Mouse (Mus musculus): ENCODE measurements at regions not wholly inside any gene's neighbourhood (a gene's known extent, or its start where the extent isn't known, plus 50 kb on each side); places are given as distances from the start of the nearest gene placed in this dataset.

GRCm38 (mm10) chr7:72972397-72972796, 402.9 kb upstream of the Rgma start:
- no peak overlapping the region for H3K4me3 ChIP-seq (replicated peaks; ENCODE audit: low read length)
- no peaks in the 10 kb centered on the region for H3K9me3 ChIP-seq (ENCODE audit: control insufficient read depth, low read length)
- no peak overlapping the region for H3K9ac ChIP-seq (replicated peaks; ENCODE audit: low read depth, low read length)
- H3K4me2 ChIP-seq (ENCODE audit: low read length), result no peak overlapping the region
- ATAC-seq, result no peak
- peaks cover 4% of the 10 kb centered on the region; the same call in 1 of the 2 replicates for H3K4me1 ChIP-seq (replicated peaks; ENCODE audit: control insufficient read depth, insufficient read depth, low read length)
- H3K36me3 ChIP-seq (ENCODE audit: control insufficient read depth, insufficient read depth), result no peaks in the 10 kb centered on the region
- WGBS, result 90% methylated on average over 7 of the region's 7 CpGs
- H3K27ac ChIP-seq (ENCODE audit: low read length), result no peak overlapping the region
- H3K27me3 ChIP-seq (replicated peaks; ENCODE audit: control insufficient read depth, insufficient read depth, low read length), result no peaks in the 10 kb centered on the region

- Histone ChIP-seq H3K4me3 (replicated peaks; ENCODE audit: low read length) (no peak overlapping the region), H3K36me3 (ENCODE audit: control insufficient read depth, insufficient read depth) (no peaks in the 10 kb centered on the region), H3K4me2 (ENCODE audit: low read length) (no peak overlapping the region), H3K27ac (ENCODE audit: low read length) (no peak overlapping the region), H3K9me3 (ENCODE audit: control insufficient read depth, low read length) (no peaks in the 10 kb centered on the region), H3K27me3 (replicated peaks; ENCODE audit: control insufficient read depth, insufficient read depth, low read length) (no peaks in the 10 kb centered on the region), H3K4me1 (replicated peaks; ENCODE audit: control insufficient read depth, insufficient read depth, low read length) (peaks cover 4% of the 10 kb centered on the region; the same call in 1 of the 2 replicates), H3K9ac (replicated peaks; ENCODE audit: low read depth, low read length) (no peak overlapping the region)
- WGBS, result 65% methylated on average over 3 of the region's 3 CpGs
- no peak for ATAC-seq
Observed at GRCm38 (mm10) chr7:72973771-72974170, 401.5 kb upstream of the Rgma start.

- H3K27me3 ChIP-seq (replicated peaks; ENCODE audit: control insufficient read depth, insufficient read depth, low read length), result no peaks in the 10 kb centered on the region
- H3K36me3 ChIP-seq (ENCODE audit: control insufficient read depth, insufficient read depth), result no peaks in the 10 kb centered on the region
- H3K27ac ChIP-seq (ENCODE audit: low read length), result no peak overlapping the region
- H3K4me3 ChIP-seq (replicated peaks; ENCODE audit: low read length), result no peak overlapping the region
- H3K4me1 ChIP-seq (replicated peaks; ENCODE audit: control insufficient read depth, insufficient read depth, low read length), result peaks cover 4% of the 10 kb centered on the region; the same call in 1 of the 2 replicates
- 91% methylated on average over 3 of the region's 3 CpGs for WGBS
- no peak overlapping the region for H3K4me2 ChIP-seq (ENCODE audit: low read length)
- H3K9ac ChIP-seq (replicated peaks; ENCODE audit: low read depth, low read length), result no peak overlapping the region
- H3K9me3 ChIP-seq (ENCODE audit: control insufficient read depth, low read length), result no peaks in the 10 kb centered on the region
- no peak for ATAC-seq
Observed at GRCm38 (mm10) chr7:72974384-72974783, 400.9 kb upstream of the Rgma start.

- Histone ChIP-seq H3K4me1 (replicated peaks; ENCODE audit: control insufficient read depth, insufficient read depth, low read length) (no peaks in the 10 kb centered on the region), H3K27me3 (replicated peaks; ENCODE audit: control insufficient read depth, insufficient read depth, low read length) (no peaks in the 10 kb centered on the region), H3K4me2 (ENCODE audit: low read length) (no peak overlapping the region), H3K36me3 (ENCODE audit: control insufficient read depth, insufficient read depth) (no peaks in the 10 kb centered on the region), H3K9me3 (ENCODE audit: control insufficient read depth, low read length) (no peaks in the 10 kb centered on the region), H3K9ac (replicated peaks; ENCODE audit: low read depth, low read length) (no peak overlapping the region), H3K27ac (ENCODE audit: low read length) (no peak overlapping the region), H3K4me3 (replicated peaks; ENCODE audit: low read length) (no peak overlapping the region)
- ATAC-seq, result no peak
- WGBS, result 92% methylated on average over 8 of the region's 8 CpGs
Observed at GRCm38 (mm10) chr7:72990559-72991429, 384.5 kb upstream of the Rgma start.

- no peak overlapping the region for H3K4me2 ChIP-seq (ENCODE audit: low read length)
- H3K4me3 ChIP-seq (replicated peaks; ENCODE audit: low read length), result no peak overlapping the region
- 19% methylated on average over 5 of the region's 5 CpGs for WGBS
- H3K36me3 ChIP-seq (ENCODE audit: control insufficient read depth, insufficient read depth), result no peaks in the 10 kb centered on the region
- H3K9me3 ChIP-seq (ENCODE audit: control insufficient read depth, low read length), result no peaks in the 10 kb centered on the region
- no peaks in the 10 kb centered on the region for H3K4me1 ChIP-seq (replicated peaks; ENCODE audit: control insufficient read depth, insufficient read depth, low read length)
- H3K27me3 ChIP-seq (replicated peaks; ENCODE audit: control insufficient read depth, insufficient read depth, low read length), result no peaks in the 10 kb centered on the region
- H3K27ac ChIP-seq (ENCODE audit: low read length), result no peak overlapping the region
- ATAC-seq, result peak; percentile 88
- no peak overlapping the region for H3K9ac ChIP-seq (replicated peaks; ENCODE audit: low read depth, low read length)
Observed at GRCm38 (mm10) chr7:72998374-72998773, 376.9 kb upstream of the Rgma start.

- 86% methylated on average over 3 of the region's 3 CpGs for WGBS
- Histone ChIP-seq H3K9me3 (ENCODE audit: control insufficient read depth, low read length) (no peaks in the 10 kb centered on the region), H3K4me2 (ENCODE audit: low read length) (no peak overlapping the region)
Observed at GRCm38 (mm10) chr7:73019151-73019550, 356.2 kb upstream of the Rgma start.

GRCm38 (mm10) chr7:73019764-73020354, 355.4 kb upstream of the Rgma start:
- Histone ChIP-seq H3K27ac (ENCODE audit: low read length) (no peak overlapping the region), H3K9ac (replicated peaks; ENCODE audit: low read depth, low read length) (no peak overlapping the region), H3K9me3 (ENCODE audit: control insufficient read depth, low read length) (no peaks in the 10 kb centered on the region), H3K27me3 (replicated peaks; ENCODE audit: control insufficient read depth, insufficient read depth, low read length) (no peaks in the 10 kb centered on the region), H3K36me3 (ENCODE audit: control insufficient read depth, insufficient read depth) (no peaks in the 10 kb centered on the region), H3K4me2 (ENCODE audit: low read length) (no peak overlapping the region), H3K4me1 (replicated peaks; ENCODE audit: control insufficient read depth, insufficient read depth, low read length) (peaks cover 3% of the 10 kb centered on the region; the same call in 1 of the 2 replicates), H3K4me3 (replicated peaks; ENCODE audit: low read length) (no peak overlapping the region)
- 40% methylated on average over 1 of the region's 1 CpGs for WGBS
- ATAC-seq, result no peak

More at GRCm38 (mm10) chr7:73019151-73019550, 356.2 kb upstream of the Rgma start:
- H3K27me3 ChIP-seq (replicated peaks; ENCODE audit: control insufficient read depth, insufficient read depth, low read length), result no peaks in the 10 kb centered on the region
- H3K27ac ChIP-seq (ENCODE audit: low read length), result no peak overlapping the region
- H3K9ac ChIP-seq (replicated peaks; ENCODE audit: low read depth, low read length), result no peak overlapping the region
- H3K4me3 ChIP-seq (replicated peaks; ENCODE audit: low read length), result no peak overlapping the region
- no peak for ATAC-seq
- no peaks in the 10 kb centered on the region for H3K36me3 ChIP-seq (ENCODE audit: control insufficient read depth, insufficient read depth)
- peaks cover 3% of the 10 kb centered on the region; the same call in 1 of the 2 replicates for H3K4me1 ChIP-seq (replicated peaks; ENCODE audit: control insufficient read depth, insufficient read depth, low read length)

GRCm38 (mm10) chr7:73021786-73022185, 353.5 kb upstream of the Rgma start:
- 86% methylated on average over 2 of the region's 2 CpGs for WGBS
- no peak overlapping the region for H3K27ac ChIP-seq (ENCODE audit: low read length)
- no peaks in the 10 kb centered on the region for H3K27me3 ChIP-seq (replicated peaks; ENCODE audit: control insufficient read depth, insufficient read depth, low read length)
- peaks cover 3% of the 10 kb centered on the region; the same call in 1 of the 2 replicates for H3K4me1 ChIP-seq (replicated peaks; ENCODE audit: control insufficient read depth, insufficient read depth, low read length)
- H3K36me3 ChIP-seq (ENCODE audit: control insufficient read depth, insufficient read depth), result no peaks in the 10 kb centered on the region
- no peak overlapping the region for H3K4me2 ChIP-seq (ENCODE audit: low read length)
- H3K9me3 ChIP-seq (ENCODE audit: control insufficient read depth, low read length), result no peaks in the 10 kb centered on the region
- H3K4me3 ChIP-seq (replicated peaks; ENCODE audit: low read length), result no peak overlapping the region
- no peak for ATAC-seq
- H3K9ac ChIP-seq (replicated peaks; ENCODE audit: low read depth, low read length), result no peak overlapping the region

- no peak for ATAC-seq
- Histone ChIP-seq H3K4me1 (replicated peaks; ENCODE audit: control insufficient read depth, insufficient read depth, low read length) (no peaks in the 10 kb centered on the region), H3K9ac (replicated peaks; ENCODE audit: low read depth, low read length) (no peak overlapping the region), H3K36me3 (ENCODE audit: control insufficient read depth, insufficient read depth) (no peaks in the 10 kb centered on the region), H3K9me3 (ENCODE audit: control insufficient read depth, low read length) (no peaks in the 10 kb centered on the region), H3K4me3 (replicated peaks; ENCODE audit: low read length) (no peak overlapping the region), H3K27me3 (replicated peaks; ENCODE audit: control insufficient read depth, insufficient read depth, low read length) (no peaks in the 10 kb centered on the region), H3K4me2 (ENCODE audit: low read length) (no peak overlapping the region), H3K27ac (ENCODE audit: low read length) (no peak overlapping the region)
- WGBS, result 69% methylated on average over 5 of the region's 5 CpGs
Observed at GRCm38 (mm10) chr7:73025640-73026039, 349.7 kb upstream of the Rgma start.

Data from forebrain, embryonic 16.5 days (tissue).